Mouse (Mus musculus) C2C12 (cell line): Measurements from ENCODE around the gene Mettl15.

Experiments used
- CTCF ChIP-seq: IDR thresholded peaks from one replicate; pipeline ENCODE4 v1.5.1; 2011; ENCODE audit not compliant: control insufficient read depth, insufficient read depth, insufficient read length
- MAX ChIP-seq: IDR thresholded peaks from one replicate; pipeline ENCODE4 v1.6.1; 2011; ENCODE audit warnings: mild to moderate bottlenecking, control low read depth

- TF ChIP-seq CTCF, result no peak
- no peak for TF ChIP-seq MAX
Measured at GRCm38 (mm10) chr2:109158509-109158908, 122.0 kb downstream of the Mettl15 start.
